Mouse (Mus musculus): Measurements from ENCODE around the gene Slamf6.
"Not testable (repeated sequence)": the region's sequence is repeated elsewhere in the genome, so short reads cannot be mapped to it uniquely, and the experiment has no call there.

DNA sequence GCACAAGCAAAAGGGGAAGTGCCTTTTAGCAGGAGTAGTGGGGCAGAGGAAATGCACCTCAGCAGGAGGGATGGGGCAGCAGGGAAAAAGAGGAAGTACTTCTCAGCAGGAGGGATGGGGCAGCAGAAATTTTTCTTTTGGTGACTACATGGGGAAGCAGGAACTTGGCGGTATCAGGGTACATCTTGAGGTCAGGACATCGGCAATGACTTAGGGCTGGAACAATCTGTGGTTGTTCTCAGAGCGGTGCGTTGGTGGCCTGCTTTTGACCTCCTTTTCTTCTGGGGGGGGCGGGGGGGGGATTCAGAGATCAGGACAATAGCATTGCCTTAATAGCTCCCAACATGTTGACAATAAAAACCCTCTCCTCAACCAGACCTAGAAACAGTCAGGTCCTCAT is 22.0 kb upstream of the Slamf6 start, which contains the start of gene Gm10521:
- TF ChIP-seq CTCF (IDR thresholded peaks at IDR 0.05; ENCODE audit: low read depth); EP300 (optimal IDR thresholded peaks at IDR 0.05): not testable (repeated sequence)
